ENCODE assay signal across 28 mouse cellular contexts in genomic region chr6:53017357-53018205, GRCm38 (mm10). TPM values are rescaled to one million over a fixed set of nuclear protein-coding genes. Genes with fewer than 3 reads are reported as not detected.
A peak's percentile ranks its signal among the peaks of the same experiment; 100 is the strongest.
DNase-seq lines count a peak whose midpoint lies in the region; ATAC-seq and TF ChIP-seq lines count a peak whose summit lies in the region.
"Had no signal": no experiment of that assay in that cellular context is flagged by ENCODE, and none has a peak within 500 bp of the region (broad histone marks: within the 10 kb centered on the region; RNA-seq: fewer than 3 reads in every experiment).

No protein-coding gene starts in this region.

- no peak for TF ChIP-seq EP300 in lung, postnatal 0 days (IDR thresholded peaks at IDR 0.05)

- 63% methylated on average over 4 of the region's 4 CpGs for WGBS in neural tube, embryonic 15.5 days
- 63% methylated on average over 4 of the region's 4 CpGs for WGBS in lung, postnatal 0 days

- no peak for ATAC-seq in neural tube, embryonic 15.5 days (ENCODE audit: low FRiP score)
- no peak for ATAC-seq in lung, postnatal 0 days
- ATAC-seq: CD4-positive, CD25-positive, alpha-beta regulatory T cell, adult 4 months; forebrain, postnatal 0 days; hindbrain, postnatal 0 days; intestine, embryonic 15.5 days; Patski had no signal

- in situ Hi-C loops in ES-E14 (cut with MboI; ENCODE audit: low sequenced_read_pairs in 2 of 2, unreplicated experiment in 2 of 2): no loop called here

- no peak overlapping the region for H3K9ac ChIP-seq in ES-E14 (ENCODE audit: insufficient read depth, low read depth, low read length, poor library complexity, severe bottlenecking)
- no peak overlapping the region for H3K9ac ChIP-seq in neural tube, embryonic 15.5 days (replicated peaks)
- no peak overlapping the region for H3K9ac ChIP-seq in lung, postnatal 0 days (replicated peaks; ENCODE audit: low read depth)
- H3K9ac ChIP-seq: forebrain, embryonic 12.5 days; forebrain, postnatal 0 days; hindbrain, embryonic 12.5 days; intestine, embryonic 15.5 days; liver, embryonic 15.5 days; lung, embryonic 14.5 days; midbrain, embryonic 12.5 days; neural tube, embryonic 13.5 days had no signal

- no peak overlapping the region for H3K4me3 ChIP-seq in ES-E14 (ENCODE audit: insufficient read depth in 1 of 2, low read depth in 1 of 2, low read length in 2 of 2, poor library complexity in 1 of 2, severe bottlenecking in 1 of 2)
- no peak overlapping the region for H3K4me3 ChIP-seq in neural tube, embryonic 15.5 days (replicated peaks)
- no peak overlapping the region for H3K4me3 ChIP-seq in lung, postnatal 0 days (ENCODE audit: low read depth, low read length)
- H3K4me3 ChIP-seq: erythroblast, embryonic 14.5 days; forebrain, embryonic 12.5 days; hindbrain, embryonic 12.5 days; intestine, embryonic 15.5 days; liver, embryonic 15.5 days; midbrain, embryonic 12.5 days; neural tube, embryonic 13.5 days had no signal

- peaks cover 7 to 11% of the 10 kb centered on the region in 2 experiments; a peak in 3 of 4 replicates for H3K4me1 ChIP-seq in ES-E14 (ENCODE audit: control insufficient read depth in 2 of 2, insufficient read depth in 2 of 2, low read length in 2 of 2, poor library complexity in 1 of 2)
- H3K4me1 ChIP-seq in neural tube, embryonic 15.5 days: peaks cover 5% of the 10 kb centered on the region
- no peaks in the 10 kb centered on the region for H3K4me1 ChIP-seq in lung, postnatal 0 days (ENCODE audit: insufficient read depth, low read depth, low read length)
- H3K4me1 ChIP-seq: hindbrain, embryonic 12.5 days; intestine, embryonic 15.5 days; liver, embryonic 15.5 days had no signal

- H3K27ac ChIP-seq in ES-E14 (ENCODE audit: insufficient read depth, low read depth, low read length, poor library complexity, severe bottlenecking): no peak overlapping the region
- H3K27ac ChIP-seq in neural tube, embryonic 15.5 days (replicated peaks): no peak overlapping the region
- H3K27ac ChIP-seq in lung, postnatal 0 days (ENCODE audit: low read length): no peak overlapping the region
- H3K27ac ChIP-seq: forebrain, embryonic 12.5 days; hindbrain, embryonic 12.5 days; hindbrain, postnatal 0 days; intestine, embryonic 15.5 days; liver, embryonic 15.5 days; midbrain, embryonic 12.5 days; neural tube, embryonic 13.5 days had no signal

- H3K9me3 ChIP-seq in ES-E14 (ENCODE audit: control insufficient read depth, insufficient read depth, low read depth, low read length): no peaks in the 10 kb centered on the region
- no peaks in the 10 kb centered on the region for H3K9me3 ChIP-seq in neural tube, embryonic 15.5 days (replicated peaks)
- no peaks in the 10 kb centered on the region for H3K9me3 ChIP-seq in lung, postnatal 0 days (ENCODE audit: low read length)
- H3K9me3 ChIP-seq: forebrain, embryonic 12.5 days; G1E; hindbrain, embryonic 12.5 days; intestine, embryonic 15.5 days; liver, embryonic 15.5 days; midbrain, embryonic 12.5 days; neural tube, embryonic 13.5 days had no signal

- no peak for TF ChIP-seq CTCF in lung, postnatal 0 days (IDR thresholded peaks at IDR 0.05)

- H3K4me2 ChIP-seq in neural tube, embryonic 15.5 days: no peak overlapping the region
- no peak overlapping the region for H3K4me2 ChIP-seq in lung, postnatal 0 days (replicated peaks; ENCODE audit: low read depth, low read length)
- H3K4me2 ChIP-seq: forebrain, embryonic 12.5 days; heart, embryonic 11.5 days; hindbrain, embryonic 12.5 days; intestine, embryonic 15.5 days; liver, embryonic 15.5 days; lung, embryonic 14.5 days; midbrain, embryonic 12.5 days; neural tube, embryonic 13.5 days had no signal

- H3K36me3 ChIP-seq in ES-E14 (ENCODE audit: control insufficient read depth, insufficient read depth, low read length, poor library complexity, severe bottlenecking): no peaks in the 10 kb centered on the region
- H3K36me3 ChIP-seq in neural tube, embryonic 15.5 days: no peaks in the 10 kb centered on the region
- no peaks in the 10 kb centered on the region for H3K36me3 ChIP-seq in lung, postnatal 0 days (ENCODE audit: insufficient read depth, low read length)
- H3K36me3 ChIP-seq: forebrain, embryonic 12.5 days; G1E; hindbrain, embryonic 12.5 days; intestine, embryonic 15.5 days; liver, embryonic 15.5 days; midbrain, embryonic 12.5 days; neural tube, embryonic 13.5 days had no signal

- peak; percentile 19 for DNase-seq in embryo, embryonic 10.5 days (ENCODE audit: low spot score)
- no peak for DNase-seq in embryo, embryonic 9.5 days (ENCODE audit: extremely low spot score)
- DNase-seq in 416B (ENCODE audit: low read depth) (peak; percentile 2), ES-E14 (ENCODE audit: low read depth, low spot score) (peak; percentile 24)
- peak; percentile 60 for DNase-seq in fibroblast of lung, adult 2 months (ENCODE audit: low read depth)
- DNase-seq in left cerebral cortex, adult 8-10 months (ENCODE audit: low spot score in 2 of 2): no peak
- DNase-seq in lung, postnatal 0 days (ENCODE audit: low spot score): no peak
- DNase-seq: adrenal gland, postnatal 25 days; forebrain, postnatal 0 days; heart, postnatal 36 days; kidney, adult 8-10 months; kidney, postnatal 10 days; layer of hippocampus, adult 9-11 months; lung, embryonic 14.5 days; thymus, postnatal 14 days had no signal

- no peaks in the 10 kb centered on the region for H3K27me3 ChIP-seq in neural tube, embryonic 15.5 days (replicated peaks)
- no peaks in the 10 kb centered on the region for H3K27me3 ChIP-seq in lung, postnatal 0 days (replicated peaks; ENCODE audit: insufficient read depth, low read length)
- H3K27me3 ChIP-seq: forebrain, embryonic 12.5 days; hindbrain, embryonic 12.5 days; intestine, embryonic 15.5 days; liver, embryonic 15.5 days; midbrain, embryonic 12.5 days; neural tube, embryonic 13.5 days; Patski had no signal

TF ChIP-seq in ES-E14, 5 proteins besides CTCF, POLR2A, EP300 and RAD21:
- no peak for TF ChIP-seq HCFC1 (IDR thresholded peaks at IDR 0.05; ENCODE audit: borderline replicate concordance, insufficient read depth, low read length)
- TF ChIP-seq MAFK (IDR thresholded peaks at IDR 0.05; ENCODE audit: insufficient read depth, low read depth, low read length): peak; percentile 72; the same call in 1 of the 2 replicates
TF ChIP-seq in ES-E14: peak in this region for 1.

RNA-seq across cellular contexts. Expression of gene Jazf1, which starts 50.9 kb away (rescaled TPM):
- total RNA-seq in ES-E14 (2012; rRNA removed): 0.74 and 1.2 TPM in 2 replicates
- polyA plus RNA-seq in neural tube, embryonic 15.5 days (2015; fragmentation: Nextera tagmentation; extraction: Ambion mirVana): 53.5 and 58.3 TPM in 2 replicates
- total RNA-seq in left cerebral cortex, adult 8-10 months (2022): 10 to 100 TPM; 21.6 to 24.8 (median 24.5) TPM
- polyA plus RNA-seq in lung, postnatal 0 days (2015; fragmentation: Nextera tagmentation; extraction: Ambion mirVana): 3.9 and 4.3 TPM in 2 replicates
- total RNA-seq: G1E had no signal
- polyA plus RNA-seq: erythroblast, embryonic 14.5 days; G1E had no signal

Comparison
In these comparisons a context has a peak if more than half of its experiments do, and no peak if none do; other contexts are left out.
1. DNase-seq: peak in embryo, embryonic 10.5 days (single experiment), 416B (single experiment), ES-E14 (single experiment) and fibroblast of lung, adult 2 months (single experiment); none in embryo, embryonic 9.5 days (single experiment), left cerebral cortex, adult 8-10 months (0 of 2) and lung, postnatal 0 days (single experiment).
2. RNA of gene Jazf1, which starts 50.9 kb away (total RNA-seq): 21.6 to 24.8 TPM in left cerebral cortex, adult 8-10 months; 0.74 to 1.2 TPM in ES-E14; every median in the first group is over 10 times any median in the second.